Mouse (Mus musculus) heart, embryonic 12.5 days (tissue): Measurements from ENCODE around the gene Ttc6. TPM values are rescaled to one million over a fixed set of nuclear protein-coding genes. Genes with fewer than 3 reads are reported as not detected.
A peak's percentile ranks its signal among the peaks of the same experiment; 100 is the strongest.

ENCODE experiments used
- ATAC-seq: fragments of 200-750 bp; cut with Nextera tagmentation; 2 replicates; pipeline ENCODE4 v1.8.0; 2017; ENCODE audit warnings: moderate TSS enrichment, moderate library complexity; ENCODE audit not compliant: insufficient number of reproducible peaks, low FRiP score
- H3K27ac ChIP-seq: fragments of 300-500 bp; sonication (generic); 2 replicates; pipeline ENCODE4 v1.5.1; 2016; ENCODE audit warnings: mild to moderate bottlenecking, moderate library complexity; ENCODE audit not compliant: poor library complexity, severe bottlenecking
- H3K27me3 ChIP-seq: fragments of 300-500 bp; sonication (generic); replicated peaks from 2 replicates; pipeline ENCODE4 v1.6.1; 2016; ENCODE audit warnings: mild to moderate bottlenecking, moderate library complexity
- H3K36me3 ChIP-seq: fragments of 300-500 bp; sonication (generic); 2 replicates; pipeline ENCODE4 v1.6.1; 2016; ENCODE audit warnings: mild to moderate bottlenecking, moderate library complexity
- H3K4me1 ChIP-seq: fragments of 300-500 bp; sonication (generic); replicated peaks from 2 replicates; pipeline ENCODE4 v1.6.1; 2016; ENCODE audit warnings: mild to moderate bottlenecking
- H3K4me2 ChIP-seq: fragments of 300-500 bp; sonication (generic); 2 replicates; pipeline ENCODE4 v1.6.1; 2016; ENCODE audit warnings: mild to moderate bottlenecking, moderate library complexity
- H3K4me3 ChIP-seq: fragments of 300-500 bp; sonication (generic); 2 replicates; pipeline ENCODE4 v1.5.1; 2016; ENCODE audit warnings: mild to moderate bottlenecking
- H3K9ac ChIP-seq: fragments of 300-500 bp; sonication (generic); 2 replicates; pipeline ENCODE4 v1.6.1; 2016; ENCODE audit warnings: mild to moderate bottlenecking, moderate library complexity
- H3K9me3 ChIP-seq: fragments of 300-500 bp; sonication (generic); replicated peaks from 2 replicates; pipeline ENCODE4 v1.6.1; 2016; ENCODE audit warnings: mild to moderate bottlenecking, moderate library complexity
- WGBS: fragments of 180-500 bp; shearing (Covaris S2); methylation state at CpG from one replicate; pipeline ENCODE4 v1.1.7; 2016; 5-methylcytosine and 5-hydroxymethylcytosine counted together
- polyA plus RNA-seq: library from polyadenylated mRNA; unstranded; fragments of >200 nt; fragmentation: Nextera tagmentation; extraction: Ambion mirVana; gene quantifications from 2 replicates; pipeline ENCODE4 v1.2.1, GENCODE M21; 2016

Gene Ttc6
- polyA plus RNA-seq, 1 experiment from 2014 or later, result 0.20 TPM

GRCm38 (mm10) chr12:57575931-57576628 is 12.2 kb downstream of the Ttc6 start:
- Histone ChIP-seq H3K4me3 (peak overlapping the region; percentile 55), H3K27ac (no peak overlapping the region), H3K9me3 (0 out of 2 replicates have a peak, but pooled peaks cover 3% of the 10 kb centered on the region), H3K9ac (peak overlapping the region; percentile 70), H3K27me3 (peaks cover 35% of the 10 kb centered on the region), H3K4me2 (peak overlapping the region; percentile 84), H3K36me3 (no peaks in the 10 kb centered on the region), H3K4me1 (peaks cover 3% of the 10 kb centered on the region; the same call in 1 of the 2 replicates)
- 2% methylated on average over 81 of the region's 81 CpGs for WGBS
- peak; percentile 73; the same call in 1 of the 2 replicates for ATAC-seq

GRCm38 (mm10) chr12:57607624-57608023 is 43.7 kb downstream of the Ttc6 start:
- H3K9me3 ChIP-seq, result no peaks in the 10 kb centered on the region
- H3K4me2 ChIP-seq, result no peak overlapping the region
- no peak overlapping the region for H3K27ac ChIP-seq
- no peaks in the 10 kb centered on the region for H3K36me3 ChIP-seq
- WGBS, result 20% methylated on average over 5 of the region's 5 CpGs
- ATAC-seq, result peak; percentile 71
- H3K4me3 ChIP-seq, result no peak overlapping the region
- H3K4me1 ChIP-seq, result 0 out of 2 replicates have a peak, but pooled peaks cover 3% of the 10 kb centered on the region
- H3K9ac ChIP-seq, result no peak overlapping the region
- H3K27me3 ChIP-seq, result no peaks in the 10 kb centered on the region

GRCm38 (mm10) chr12:57615137-57615536 is 51.2 kb downstream of the Ttc6 start:
- WGBS, result 82% methylated on average over 4 of the region's 4 CpGs
- H3K27me3 ChIP-seq, result no peaks in the 10 kb centered on the region
- H3K9me3 ChIP-seq, result no peaks in the 10 kb centered on the region
- no peak overlapping the region for H3K4me3 ChIP-seq
- H3K9ac ChIP-seq, result no peak overlapping the region
- ATAC-seq, result no peak
- H3K4me1 ChIP-seq, result no peaks in the 10 kb centered on the region
- H3K27ac ChIP-seq, result no peak overlapping the region
- no peaks in the 10 kb centered on the region for H3K36me3 ChIP-seq
- no peak overlapping the region for H3K4me2 ChIP-seq

- no peak for ATAC-seq
- Histone ChIP-seq H3K9ac (no peak overlapping the region), H3K36me3 (no peaks in the 10 kb centered on the region), H3K27ac (no peak overlapping the region), H3K4me1 (peaks cover 6% of the 10 kb centered on the region), H3K4me2 (no peak overlapping the region), H3K27me3 (no peaks in the 10 kb centered on the region), H3K4me3 (no peak overlapping the region), H3K9me3 (no peaks in the 10 kb centered on the region)
- WGBS, result 67% methylated on average over 5 of the region's 5 CpGs
Measured at GRCm38 (mm10) chr12:57622030-57622429, 58.1 kb downstream of the Ttc6 start.

- Histone ChIP-seq H3K4me3 (no peak overlapping the region), H3K27me3 (no peaks in the 10 kb centered on the region), H3K4me2 (peak overlapping the region; percentile 38; the same call in 1 of the 2 replicates), H3K27ac (no peak overlapping the region), H3K4me1 (peaks cover 6% of the 10 kb centered on the region), H3K9me3 (no peaks in the 10 kb centered on the region), H3K9ac (no peak overlapping the region), H3K36me3 (no peaks in the 10 kb centered on the region)
- WGBS, result 19% methylated on average over 7 of the region's 7 CpGs
- ATAC-seq, result no peak
Measured at GRCm38 (mm10) chr12:57623264-57623663, 59.4 kb downstream of the Ttc6 start.

- WGBS, result 15% methylated on average over 4 of the region's 4 CpGs
- Histone ChIP-seq H3K27me3 (no peaks in the 10 kb centered on the region), H3K9ac (no peak overlapping the region), H3K4me1 (peaks cover 6% of the 10 kb centered on the region), H3K27ac (no peak overlapping the region), H3K4me2 (no peak overlapping the region), H3K9me3 (no peaks in the 10 kb centered on the region), H3K36me3 (no peaks in the 10 kb centered on the region), H3K4me3 (no peak overlapping the region)
- 0 out of 2 replicates have a peak, but pooled peaks have one; percentile 45 for ATAC-seq
Measured at GRCm38 (mm10) chr12:57624011-57624608, 60.2 kb downstream of the Ttc6 start.

- Histone ChIP-seq H3K27me3 (no peaks in the 10 kb centered on the region), H3K27ac (no peak overlapping the region), H3K9me3 (no peaks in the 10 kb centered on the region), H3K4me2 (no peak overlapping the region), H3K36me3 (no peaks in the 10 kb centered on the region), H3K4me1 (no peaks in the 10 kb centered on the region), H3K4me3 (no peak overlapping the region), H3K9ac (no peak overlapping the region)
- ATAC-seq, result no peak
- WGBS, result 69% methylated on average over 4 of the region's 4 CpGs
Measured at GRCm38 (mm10) chr12:57650011-57650410, 86.1 kb downstream of the Ttc6 start.

GRCm38 (mm10) chr12:57650677-57651076 is 86.8 kb downstream of the Ttc6 start:
- no peaks in the 10 kb centered on the region for H3K27me3 ChIP-seq
- no peak overlapping the region for H3K4me3 ChIP-seq
- H3K27ac ChIP-seq, result no peak overlapping the region
- no peak for ATAC-seq
- H3K9ac ChIP-seq, result no peak overlapping the region
- WGBS, result 78% methylated on average over 8 of the region's 8 CpGs
- H3K9me3 ChIP-seq, result no peaks in the 10 kb centered on the region
- no peak overlapping the region for H3K4me2 ChIP-seq
- H3K36me3 ChIP-seq, result no peaks in the 10 kb centered on the region
- no peaks in the 10 kb centered on the region for H3K4me1 ChIP-seq

GRCm38 (mm10) chr12:57662986-57663674 is 99.2 kb downstream of the Ttc6 start:
- Histone ChIP-seq H3K9me3 (no peaks in the 10 kb centered on the region), H3K27ac (no peak overlapping the region), H3K27me3 (no peaks in the 10 kb centered on the region), H3K9ac (no peak overlapping the region), H3K4me3 (no peak overlapping the region), H3K36me3 (no peaks in the 10 kb centered on the region), H3K4me1 (0 out of 2 replicates have a peak, but pooled peaks cover 6% of the 10 kb centered on the region), H3K4me2 (no peak overlapping the region)
- no peak for ATAC-seq
- 75% methylated on average over 10 of the region's 10 CpGs for WGBS

- 54% methylated on average over 2 of the region's 2 CpGs for WGBS
- Histone ChIP-seq H3K36me3 (no peaks in the 10 kb centered on the region), H3K4me2 (no peak overlapping the region)
Measured at GRCm38 (mm10) chr12:57672414-57672813, 108.5 kb downstream of the Ttc6 start.

GRCm38 (mm10) chr12:57684967-57685423 is 121.1 kb downstream of the Ttc6 start:
- WGBS, result 38% methylated on average over 9 of the region's 9 CpGs
- Histone ChIP-seq H3K36me3 (no peaks in the 10 kb centered on the region), H3K27ac (no peak overlapping the region), H3K4me2 (peak overlapping the region; percentile 19), H3K27me3 (no peaks in the 10 kb centered on the region), H3K9ac (no peak overlapping the region), H3K4me1 (peaks cover 8% of the 10 kb centered on the region), H3K9me3 (no peaks in the 10 kb centered on the region), H3K4me3 (no peak overlapping the region)
- ATAC-seq, result peak; percentile 45; the same call in 1 of the 2 replicates

More at GRCm38 (mm10) chr12:57672414-57672813, 108.5 kb downstream of the Ttc6 start:
- Histone ChIP-seq H3K27me3 (no peaks in the 10 kb centered on the region), H3K9me3 (no peaks in the 10 kb centered on the region), H3K4me1 (no peaks in the 10 kb centered on the region), H3K9ac (no peak overlapping the region), H3K27ac (no peak overlapping the region), H3K4me3 (no peak overlapping the region)
- no peak for ATAC-seq
